Mouse (Mus musculus) kidney, embryonic 16.5 days (tissue): ENCODE results near the gene AI854703. TPM values are rescaled to one million over a fixed set of nuclear protein-coding genes. Genes with fewer than 3 reads are reported as not detected.

Source experiments
- ATAC-seq: fragments of 200-750 bp; cut with Nextera tagmentation; 2 replicates; pipeline ENCODE4 v1.8.0; 2017; ENCODE audit warnings: moderate TSS enrichment; ENCODE audit not compliant: low FRiP score, low TSS enrichment
- H3K27ac ChIP-seq: fragments of 300-500 bp; sonication (generic); 2 replicates; pipeline ENCODE4 v1.5.1; 2014; ENCODE audit warnings: low read length
- H3K27me3 ChIP-seq: fragments of 300-500 bp; sonication (generic); 2 replicates; pipeline ENCODE4 v1.6.1; 2014; ENCODE audit warnings: low read length, control low read depth, mixed read lengths; ENCODE audit not compliant: insufficient read depth
- H3K36me3 ChIP-seq: fragments of 300-500 bp; sonication (generic); 2 replicates; pipeline ENCODE4 v1.6.1; 2014; ENCODE audit warnings: low read length, control low read depth, mixed read lengths; ENCODE audit not compliant: insufficient read depth
- H3K4me1 ChIP-seq: fragments of 300-500 bp; sonication (generic); 2 replicates; pipeline ENCODE4 v1.6.1; 2014; ENCODE audit warnings: low read length, control low read depth, mixed read lengths; ENCODE audit not compliant: insufficient read depth
- H3K4me2 ChIP-seq: fragments of 300-500 bp; sonication (generic); replicated peaks from 2 replicates; pipeline ENCODE4 v1.6.1; 2014; ENCODE audit warnings: low read depth, low read length
- H3K4me3 ChIP-seq: fragments of 300-500 bp; sonication (generic); 2 replicates; pipeline ENCODE4 v1.5.1; 2014; ENCODE audit warnings: mild to moderate bottlenecking, low read length
- H3K9ac ChIP-seq: fragments of 300-500 bp; sonication (generic); replicated peaks from 2 replicates; pipeline ENCODE4 v1.6.1; 2014; ENCODE audit warnings: low read length
- H3K9me3 ChIP-seq: fragments of 300-500 bp; sonication (generic); 2 replicates; pipeline ENCODE4 v1.6.1; 2016; ENCODE audit warnings: low read length, control low read depth
- WGBS: fragments of 180-500 bp; shearing (Covaris S2); extraction: QIAGEN DNeasy Blood & Tissue Kit; methylation state at CpG from one replicate; pipeline ENCODE4 v1.1.7; 2014; 5-methylcytosine and 5-hydroxymethylcytosine counted together
- polyA plus RNA-seq: library from polyadenylated mRNA; unstranded; fragments of >200 nt; fragmentation: Nextera tagmentation; extraction: Ambion mirVana; gene quantifications from 2 replicates; pipeline ENCODE4 v1.2.1, GENCODE M21; 2015

The AI854703 gene
- polyA plus RNA-seq, 1 experiment from 2014 or later = 5.4 TPM

- no peaks in the 10 kb centered on the region for H3K36me3 ChIP-seq
- ATAC-seq = peak; percentile 54; the same call in 1 of the 2 replicates
- peak overlapping the region; percentile 84; the same call in 1 of the 2 replicates for H3K27ac ChIP-seq
- H3K4me2 ChIP-seq = peak overlapping the region; percentile 92
- peaks cover 4% of the 10 kb centered on the region; the same call in 1 of the 2 replicates for H3K27me3 ChIP-seq
- WGBS = 7% methylated on average over 13 of the region's 13 CpGs
- peak overlapping the region; percentile 48 for H3K4me3 ChIP-seq
- H3K9me3 ChIP-seq = no peaks in the 10 kb centered on the region
- H3K4me1 ChIP-seq = peaks cover 18% of the 10 kb centered on the region
- peak overlapping the region; percentile 69 for H3K9ac ChIP-seq
Measured at GRCm38 (mm10) chr6:48629661-48630034, 3.1 kb downstream of the AI854703 start.

GRCm38 (mm10) chr6:48630831-48631230 lies 4.3 kb downstream of the AI854703 start:
- ATAC-seq = no peak
- H3K36me3 ChIP-seq = no peaks in the 10 kb centered on the region
- H3K27me3 ChIP-seq = no peaks in the 10 kb centered on the region
- peaks cover 18% of the 10 kb centered on the region for H3K4me1 ChIP-seq
- H3K27ac ChIP-seq = no peak overlapping the region
- H3K4me2 ChIP-seq = no peak overlapping the region
- H3K9ac ChIP-seq = no peak overlapping the region
- no peaks in the 10 kb centered on the region for H3K9me3 ChIP-seq
- WGBS = 91% methylated on average over 8 of the region's 8 CpGs
- H3K4me3 ChIP-seq = no peak overlapping the region

- H3K36me3 ChIP-seq = no peaks in the 10 kb centered on the region
- no peaks in the 10 kb centered on the region for H3K9me3 ChIP-seq
- H3K27me3 ChIP-seq = no peaks in the 10 kb centered on the region
- H3K4me2 ChIP-seq = no peak overlapping the region
- no peak overlapping the region for H3K4me3 ChIP-seq
- no peak overlapping the region for H3K27ac ChIP-seq
- 87% methylated on average over 2 of the region's 2 CpGs for WGBS
- no peaks in the 10 kb centered on the region for H3K4me1 ChIP-seq
- no peak overlapping the region for H3K9ac ChIP-seq
- ATAC-seq = no peak
Measured at GRCm38 (mm10) chr6:48635105-48635504, 8.5 kb downstream of the AI854703 start.

GRCm38 (mm10) chr6:48636515-48636914 lies 10.0 kb downstream of the AI854703 start:
- ATAC-seq = no peak
- Histone ChIP-seq H3K27ac (no peak overlapping the region), H3K4me2 (no peak overlapping the region), H3K9me3 (no peaks in the 10 kb centered on the region), H3K36me3 (no peaks in the 10 kb centered on the region), H3K27me3 (no peaks in the 10 kb centered on the region), H3K9ac (no peak overlapping the region), H3K4me3 (no peak overlapping the region), H3K4me1 (no peaks in the 10 kb centered on the region)
- WGBS = 70% methylated on average over 6 of the region's 6 CpGs

- Histone ChIP-seq H3K4me2 (no peak overlapping the region), H3K9ac (no peak overlapping the region), H3K4me3 (no peak overlapping the region), H3K4me1 (no peaks in the 10 kb centered on the region), H3K27ac (no peak overlapping the region), H3K27me3 (no peaks in the 10 kb centered on the region), H3K9me3 (no peaks in the 10 kb centered on the region), H3K36me3 (no peaks in the 10 kb centered on the region)
- ATAC-seq = no peak
- 63% methylated on average over 6 of the region's 6 CpGs for WGBS
Measured at GRCm38 (mm10) chr6:48637811-48638500, 11.4 kb downstream of the AI854703 start.

- H3K4me1 ChIP-seq = no peaks in the 10 kb centered on the region
- WGBS = 69% methylated on average over 2 of the region's 2 CpGs
- ATAC-seq = no peak
- no peak overlapping the region for H3K9ac ChIP-seq
- no peaks in the 10 kb centered on the region for H3K9me3 ChIP-seq
- no peak overlapping the region for H3K27ac ChIP-seq
- no peaks in the 10 kb centered on the region for H3K36me3 ChIP-seq
- no peaks in the 10 kb centered on the region for H3K27me3 ChIP-seq
- no peak overlapping the region for H3K4me3 ChIP-seq
- H3K4me2 ChIP-seq = no peak overlapping the region
Measured at GRCm38 (mm10) chr6:48638553-48638952, 12.0 kb downstream of the AI854703 start.

- Histone ChIP-seq H3K27ac (no peak overlapping the region), H3K27me3 (no peaks in the 10 kb centered on the region), H3K4me2 (no peak overlapping the region), H3K36me3 (no peaks in the 10 kb centered on the region), H3K4me1 (no peaks in the 10 kb centered on the region), H3K9ac (no peak overlapping the region), H3K4me3 (no peak overlapping the region), H3K9me3 (no peaks in the 10 kb centered on the region)
- ATAC-seq = no peak
- 71% methylated on average over 6 of the region's 6 CpGs for WGBS
Measured at GRCm38 (mm10) chr6:48641391-48641790, 14.8 kb downstream of the AI854703 start.

- 20% methylated on average over 4 of the region's 4 CpGs for WGBS
Measured at GRCm38 (mm10) chr6:48642764-48643292, 16.3 kb downstream of the AI854703 start.

GRCm38 (mm10) chr6:48645660-48646308 lies 19.2 kb downstream of the AI854703 start:
- Histone ChIP-seq H3K9ac (no peak overlapping the region), H3K27ac (no peak overlapping the region), H3K27me3 (no peaks in the 10 kb centered on the region), H3K9me3 (no peaks in the 10 kb centered on the region), H3K4me1 (no peaks in the 10 kb centered on the region), H3K4me3 (no peak overlapping the region), H3K4me2 (no peak overlapping the region), H3K36me3 (no peaks in the 10 kb centered on the region)
- 10% methylated on average over 12 of the region's 12 CpGs for WGBS
- ATAC-seq = peak; percentile 35; the same call in 1 of the 2 replicates

More at GRCm38 (mm10) chr6:48642764-48643292, 16.3 kb downstream of the AI854703 start:
- no peaks in the 10 kb centered on the region for H3K36me3 ChIP-seq
- no peaks in the 10 kb centered on the region for H3K9me3 ChIP-seq
- H3K9ac ChIP-seq = no peak overlapping the region
- no peak overlapping the region for H3K27ac ChIP-seq
- no peak overlapping the region for H3K4me2 ChIP-seq
- ATAC-seq = peak; percentile 54; the same call in 1 of the 2 replicates
- no peak overlapping the region for H3K4me3 ChIP-seq
- H3K27me3 ChIP-seq = no peaks in the 10 kb centered on the region
- H3K4me1 ChIP-seq = no peaks in the 10 kb centered on the region

- Histone ChIP-seq H3K27ac (no peak overlapping the region), H3K9me3 (no peaks in the 10 kb centered on the region), H3K36me3 (no peaks in the 10 kb centered on the region), H3K4me2 (no peak overlapping the region), H3K4me3 (no peak overlapping the region), H3K4me1 (no peaks in the 10 kb centered on the region), H3K9ac (no peak overlapping the region), H3K27me3 (no peaks in the 10 kb centered on the region)
- ATAC-seq = no peak
- WGBS = 78% methylated on average over 4 of the region's 4 CpGs
Measured at GRCm38 (mm10) chr6:48646309-48646690, 19.7 kb downstream of the AI854703 start.
